Mouse (Mus musculus) macrophage (primary cell): ENCODE data around the gene Mrpl40. TPM values are rescaled to one million over a fixed set of nuclear protein-coding genes. Genes with fewer than 3 reads are reported as not detected.
A peak's percentile ranks its signal among the peaks of the same experiment; 100 is the strongest.
"Not testable (repeated sequence)": the region's sequence is repeated elsewhere in the genome, so short reads cannot be mapped to it uniquely, and the experiment has no call there.

ENCODE experiments used
- H3K27ac ChIP-seq: fragments of 350-480 bp; formaldehyde crosslinking; 2 replicates; pipeline ENCODE4 v1.9.0; 2021
- H3K36me3 ChIP-seq: fragments of 350-480 bp; formaldehyde crosslinking; 2 replicates; pipeline ENCODE4 v1.9.0; 2021; ENCODE audit errors: inconsistent target
- H3K4me3 ChIP-seq: fragments of 350-480 bp; formaldehyde crosslinking; 2 replicates; pipeline ENCODE4 v1.9.0; 2021; ENCODE audit errors: inconsistent target
- H3K79me2 ChIP-seq: fragments of 350-480 bp; formaldehyde crosslinking; 2 replicates; pipeline ENCODE4 v1.9.0; 2021; ENCODE audit errors: inconsistent target
- WGBS: methylation state at CpG from one replicate; pipeline ENCODE4 v1.1.7; 2026; ENCODE audit warnings: inconsistent platforms; ENCODE audit not compliant: missing documents; 5-methylcytosine and 5-hydroxymethylcytosine counted together
- polyA plus RNA-seq: library from polyadenylated mRNA; stranded (reverse); fragments of 250-400 nt; gene quantifications from 3 replicates; pipeline ENCODE4 v1.2.4, GENCODE M21; 2018; ENCODE audit warnings: inconsistent platforms
- total RNA-seq, 78 experiments: library from RNA; depleted of rRNA; stranded (reverse); fragments of 250-400 nt; gene quantifications; 1 replicate in 9 of 78; 2 replicates in 24 of 78; 3 replicates in 43 of 78; 4 replicates in 2 of 78; pipeline ENCODE4 v1.2.4; 2018; ENCODE audit warnings: inconsistent platforms in 56 of 78

Mrpl40 gene
- total RNA-seq (2018; cell fraction: chromatin; rRNA removed), result 10 to 100 TPM in 7 of 26 experiments, 1 to 10 TPM in 17, not detected in 2; 1.4 to 16.1 (median 6.8) TPM
- total RNA-seq (2018; cell fraction: cytosol; rRNA removed), result 10 to 100 TPM; 25.6 to 57.6 (median 40.2) TPM
- total RNA-seq (2018; cell fraction: nucleus; rRNA removed), result 10 to 100 TPM in 17 of 26 experiments, 1 to 10 TPM in 9; 2.0 to 28.4 (median 13.6) TPM
- 33.0 to 56.2 TPM (median 43.5 TPM) in 3 replicates for polyA plus RNA-seq

- Histone ChIP-seq H3K27ac (peak within 1 kb of the TSS; percentile 71), H3K79me2 (peaks cover 46% of the 10 kb centered on the region), H3K4me3 (peak within 1 kb of the TSS; percentile 63), H3K36me3 (peaks cover 22% of the 10 kb centered on the region)
- 0% methylated on average over 79 of the region's 93 CpGs for WGBS
Observed at GRCm38 (mm10) chr16:18876442-18877308, at the start of gene Mrpl40, which contains the start of gene Hira. TSS of gene Mrpl40 (minus strand) at chr16:18876862. TSS of gene Hira (plus strand) at chr16:18877037.

- WGBS, result 94% methylated on average over 2 of the region's 2 CpGs
- Histone ChIP-seq H3K36me3 (peaks cover 77% of the 10 kb centered on the region), H3K4me3 (no peak overlapping the region), H3K79me2 (no peaks in the 10 kb centered on the region), H3K27ac (no peak overlapping the region)
Observed at GRCm38 (mm10) chr16:18921771-18922170, 45.1 kb upstream of the Mrpl40 start.

GRCm38 (mm10) chr16:18916064-18916463 is 39.4 kb upstream of the Mrpl40 start:
- WGBS, result 93% methylated on average over 4 of the region's 4 CpGs
- Histone ChIP-seq H3K4me3 (no peak overlapping the region), H3K79me2 (no peaks in the 10 kb centered on the region), H3K36me3 (peaks cover 43% of the 10 kb centered on the region), H3K27ac (no peak overlapping the region)

- H3K27ac ChIP-seq, result no peak overlapping the region
- 92% methylated on average over 1 of the region's 1 CpGs for WGBS
- H3K79me2 ChIP-seq, result no peaks in the 10 kb centered on the region
- H3K4me3 ChIP-seq, result no peak overlapping the region
- peaks cover 14% of the 10 kb centered on the region; the same call in 1 of the 2 replicates for H3K36me3 ChIP-seq
Observed at GRCm38 (mm10) chr16:18905648-18906047, 29.0 kb upstream of the Mrpl40 start.

GRCm38 (mm10) chr16:18896429-18896828 is 19.8 kb upstream of the Mrpl40 start:
- H3K27ac ChIP-seq, result no peak overlapping the region
- H3K79me2 ChIP-seq, result peaks cover 34% of the 10 kb centered on the region
- no peak overlapping the region for H3K4me3 ChIP-seq
- peaks cover 35% of the 10 kb centered on the region for H3K36me3 ChIP-seq
- WGBS, result 94% methylated on average over 10 of the region's 10 CpGs

- WGBS, result 83% methylated on average over 3 of the region's 3 CpGs
- Histone ChIP-seq H3K36me3 (peaks cover 24% of the 10 kb centered on the region), H3K79me2 (peaks cover 46% of the 10 kb centered on the region), H3K4me3 (no peak overlapping the region), H3K27ac (no peak overlapping the region)
Observed at GRCm38 (mm10) chr16:18895249-18895648, 18.6 kb upstream of the Mrpl40 start.

- H3K79me2 ChIP-seq, result peaks cover 59% of the 10 kb centered on the region
- H3K36me3 ChIP-seq, result peaks cover 18% of the 10 kb centered on the region
- no peak overlapping the region for H3K4me3 ChIP-seq
- no peak overlapping the region for H3K27ac ChIP-seq
- 88% methylated on average over 4 of the region's 4 CpGs for WGBS
Observed at GRCm38 (mm10) chr16:18893840-18894372, 17.2 kb upstream of the Mrpl40 start.

- Histone ChIP-seq H3K4me3 (no peak overlapping the region), H3K27ac (no peak overlapping the region), H3K79me2 (peaks cover 100% of the 10 kb centered on the region), H3K36me3 (no peaks in the 10 kb centered on the region)
Observed at GRCm38 (mm10) chr16:18884044-18884443, 7.4 kb upstream of the Mrpl40 start.

GRCm38 (mm10) chr16:18878091-18878720 is 1.5 kb upstream of the Mrpl40 start:
- H3K27ac ChIP-seq, result peak overlapping the region; percentile 46
- peak overlapping the region; percentile 63 for H3K4me3 ChIP-seq
- WGBS, result 12% methylated on average over 19 of the region's 20 CpGs
- H3K36me3 ChIP-seq, result peaks cover 6% of the 10 kb centered on the region
- H3K79me2 ChIP-seq, result peaks cover 61% of the 10 kb centered on the region

GRCm38 (mm10) chr16:18877386-18878090 is 876 bp upstream of the Mrpl40 start:
- Histone ChIP-seq H3K27ac (peak overlapping the region; percentile 46), H3K36me3 (peaks cover 13% of the 10 kb centered on the region), H3K4me3 (peak overlapping the region; percentile 63), H3K79me2 (peaks cover 55% of the 10 kb centered on the region)
- under 1% methylated on average over 35 of the region's 43 CpGs for WGBS

GRCm38 (mm10) chr16:18876091-18876441 is 596 bp downstream of the Mrpl40 start:
- Histone ChIP-seq H3K27ac (peak overlapping the region; percentile 31), H3K79me2 (peaks cover 40% of the 10 kb centered on the region), H3K4me3 (peak overlapping the region; percentile 62), H3K36me3 (peaks cover 26% of the 10 kb centered on the region)
- under 1% methylated on average over 17 of the region's 17 CpGs for WGBS

- WGBS, result 92% methylated on average over 1 of the region's 1 CpGs
- H3K36me3 ChIP-seq, result peaks cover 26% of the 10 kb centered on the region
- not testable (repeated sequence) for H3K79me2 ChIP-seq, H3K27ac ChIP-seq, H3K4me3 ChIP-seq
Observed at GRCm38 (mm10) chr16:18870495-18870894, 6.2 kb downstream of the Mrpl40 start.

GRCm38 (mm10) chr16:18860186-18860585 is 16.5 kb downstream of the Mrpl40 start:
- no peaks in the 10 kb centered on the region for H3K79me2 ChIP-seq
- no peak overlapping the region for H3K4me3 ChIP-seq
- H3K36me3 ChIP-seq, result no peaks in the 10 kb centered on the region
- 71% methylated on average over 1 of the region's 1 CpGs for WGBS
- no peak overlapping the region for H3K27ac ChIP-seq

- Histone ChIP-seq H3K36me3 (no peaks in the 10 kb centered on the region), H3K27ac (no peak overlapping the region), H3K4me3 (no peak overlapping the region), H3K79me2 (no peaks in the 10 kb centered on the region)
Observed at GRCm38 (mm10) chr16:18858551-18858950, 18.1 kb downstream of the Mrpl40 start.
